Mouse (Mus musculus) hindbrain, postnatal 0 days (tissue): ENCODE measurements at regions not wholly inside any gene's neighbourhood (a gene's known extent, or its start where the extent isn't known, plus 50 kb on each side); places are given as distances from the start of the nearest gene placed in this dataset.
A peak's percentile ranks its signal among the peaks of the same experiment; 100 is the strongest.

Experiments used
- ATAC-seq: fragments of 200-750 bp; cut with Nextera tagmentation; 2 replicates; pipeline ENCODE4 v1.8.0; 2017; ENCODE audit warnings: mild to moderate bottlenecking, moderate TSS enrichment, moderate library complexity
- DNase-seq: peaks from one replicate; pipeline ENCODE4 v3.0.0-alpha.2; 2015; ENCODE audit warnings: low spot score
- H3K27ac ChIP-seq: fragments of 300-500 bp; sonication (generic); 2 replicates; pipeline ENCODE4 v1.5.1; 2014; ENCODE audit warnings: mild to moderate bottlenecking
- H3K27me3 ChIP-seq: fragments of 300-500 bp; sonication (generic); 2 replicates; pipeline ENCODE4 v1.6.1; 2014; ENCODE audit warnings: low read length, mixed read lengths; ENCODE audit not compliant: insufficient read depth
- H3K36me3 ChIP-seq: fragments of 300-500 bp; sonication (generic); 2 replicates; pipeline ENCODE4 v1.6.1; 2014; ENCODE audit warnings: low read length, mixed read lengths; ENCODE audit not compliant: insufficient read depth
- H3K4me1 ChIP-seq: fragments of 300-500 bp; sonication (generic); 2 replicates; pipeline ENCODE4 v1.6.1; 2014; ENCODE audit warnings: antibody characterized with exemption, low read length, mixed read lengths; ENCODE audit not compliant: insufficient read depth
- H3K4me2 ChIP-seq: fragments of 300-500 bp; sonication (generic); 2 replicates; pipeline ENCODE4 v1.6.1; 2014; ENCODE audit warnings: low read depth, mild to moderate bottlenecking, low read length, moderate library complexity, mixed read lengths
- H3K4me3 ChIP-seq: fragments of 300-500 bp; sonication (generic); 2 replicates; pipeline ENCODE4 v1.5.1; 2014; ENCODE audit warnings: low read length
- H3K9ac ChIP-seq: fragments of 300-500 bp; sonication (generic); replicated peaks from 2 replicates; pipeline ENCODE4 v1.6.1; 2014; ENCODE audit warnings: mild to moderate bottlenecking, low read length, moderate library complexity, mixed read lengths
- H3K9me3 ChIP-seq: fragments of 300-500 bp; sonication (generic); 2 replicates; pipeline ENCODE4 v1.6.1; 2016; ENCODE audit warnings: low read length, mixed read lengths
- CTCF ChIP-seq: IDR thresholded peaks from 2 replicates; pipeline ENCODE4 v1.5.1; 2016; ENCODE audit warnings: antibody characterized with exemption, control low read depth, low read depth
- WGBS: fragments of 180-500 bp; shearing (Covaris S2); extraction: QIAGEN DNeasy Blood & Tissue Kit; methylation state at CpG from one replicate; pipeline ENCODE4 v1.1.7; 2014; 5-methylcytosine and 5-hydroxymethylcytosine counted together

- 49% methylated on average over 9 of the region's 9 CpGs for WGBS
- no peak overlapping the region for H3K27ac ChIP-seq
Observed at GRCm38 (mm10) chrX:11657606-11658254, 330.1 kb downstream of the H2al1j start.

GRCm38 (mm10) chrX:11663187-11663829 is 335.7 kb downstream of the H2al1j start:
- Histone ChIP-seq H3K27ac (no peak overlapping the region), H3K4me1 (no peaks in the 10 kb centered on the region), H3K4me3 (no peak overlapping the region), H3K36me3 (no peaks in the 10 kb centered on the region), H3K27me3 (no peaks in the 10 kb centered on the region), H3K9me3 (no peaks in the 10 kb centered on the region), H3K9ac (no peak overlapping the region), H3K4me2 (no peak overlapping the region)
- no peak for TF ChIP-seq CTCF
- ATAC-seq (peak; percentile 38; the same call in 1 of the 2 replicates), DNase-seq (peak; percentile 30)
- WGBS: 42% methylated on average over 5 of the region's 6 CpGs

More at GRCm38 (mm10) chrX:11657606-11658254, 330.1 kb downstream of the H2al1j start:
- Histone ChIP-seq H3K36me3 (no peaks in the 10 kb centered on the region), H3K4me1 (no peaks in the 10 kb centered on the region), H3K27me3 (no peaks in the 10 kb centered on the region), H3K4me2 (no peak overlapping the region), H3K9ac (no peak overlapping the region), H3K9me3 (no peaks in the 10 kb centered on the region), H3K4me3 (no peak overlapping the region)
- TF ChIP-seq CTCF: no peak
- DNase-seq: no peak
- no peak for ATAC-seq

GRCm38 (mm10) chrX:11664330-11665061 is 336.9 kb downstream of the H2al1j start:
- 16% methylated on average over 40 of the region's 68 CpGs for WGBS
- Histone ChIP-seq H3K4me3 (peak overlapping the region; percentile 35), H3K9ac (peak overlapping the region; percentile 60), H3K27ac (peak overlapping the region; percentile 62), H3K4me2 (peak overlapping the region; percentile 65), H3K36me3 (no peaks in the 10 kb centered on the region), H3K4me1 (no peaks in the 10 kb centered on the region), H3K9me3 (no peaks in the 10 kb centered on the region), H3K27me3 (no peaks in the 10 kb centered on the region)
- no peak for TF ChIP-seq CTCF
- DNase-seq (peak; percentile 56), ATAC-seq (peak; percentile 82)

- H3K4me2 ChIP-seq: peak overlapping the region; percentile 65
- DNase-seq (no peak), ATAC-seq (no peak; the same call in 1 of the 2 replicates)
- no peak for TF ChIP-seq CTCF
- no peaks in the 10 kb centered on the region for H3K9me3 ChIP-seq
- peak overlapping the region; percentile 62; the same call in 1 of the 2 replicates for H3K27ac ChIP-seq
- no peaks in the 10 kb centered on the region for H3K27me3 ChIP-seq
- no peaks in the 10 kb centered on the region for H3K4me1 ChIP-seq
- H3K4me3 ChIP-seq: peak overlapping the region; percentile 35
- H3K9ac ChIP-seq: peak overlapping the region; percentile 60
- H3K36me3 ChIP-seq: no peaks in the 10 kb centered on the region
- WGBS: 31% methylated on average over 30 of the region's 30 CpGs
Observed at GRCm38 (mm10) chrX:11665077-11665974, 337.7 kb downstream of the H2al1j start.

GRCm38 (mm10) chrX:11666517-11666916 is 338.9 kb downstream of the H2al1j start:
- no peak overlapping the region for H3K27ac ChIP-seq

GRCm38 (mm10) chrX:11671805-11672204 is 344.2 kb downstream of the H2al1j start:
- Histone ChIP-seq H3K4me2 (no peak overlapping the region), H3K27ac (no peak overlapping the region), H3K4me3 (no peak overlapping the region), H3K4me1 (no peaks in the 10 kb centered on the region), H3K9ac (no peak overlapping the region), H3K27me3 (peaks cover 4% of the 10 kb centered on the region; the same call in 1 of the 2 replicates), H3K36me3 (no peaks in the 10 kb centered on the region), H3K9me3 (no peaks in the 10 kb centered on the region)
- no peak for DNase-seq
- TF ChIP-seq CTCF: no peak
- WGBS: 76% methylated on average over 8 of the region's 8 CpGs
- no peak for ATAC-seq

More at GRCm38 (mm10) chrX:11666517-11666916, 338.9 kb downstream of the H2al1j start:
- Histone ChIP-seq H3K9ac (no peak overlapping the region), H3K4me3 (no peak overlapping the region), H3K4me2 (no peak overlapping the region), H3K9me3 (no peaks in the 10 kb centered on the region), H3K27me3 (no peaks in the 10 kb centered on the region), H3K4me1 (no peaks in the 10 kb centered on the region), H3K36me3 (no peaks in the 10 kb centered on the region)
- WGBS: 32% methylated on average over 7 of the region's 15 CpGs
- ATAC-seq: no peak
- no peak for DNase-seq
- TF ChIP-seq CTCF: no peak
